Mouse (Mus musculus): ENCODE results near the gene Ambra1.

GRCm38 (mm10) chr2:91963443-91963932 lies 233.6 kb downstream of the Ambra1 start:
- TF ChIP-seq CTCF (conservative IDR thresholded peaks at IDR 0.05 in 1 of 2, IDR thresholded peaks at IDR 0.05 in 1 of 2; ENCODE audit: low read depth in 2 of 2, low read length in 2 of 2) (peak in 1 of 2 experiments; percentile 92; a peak in 2 of 4 replicates), UBTF (IDR thresholded peaks at IDR 0.05; ENCODE audit: low read depth, low read length) (no peak; the same call in 1 of the 2 replicates)
